Mouse (Mus musculus): ENCODE results near the gene Cacna1d. TPM values are rescaled to one million over a fixed set of nuclear protein-coding genes. Genes with fewer than 3 reads are reported as not detected.

The Cacna1d gene
- total RNA-seq, 2 experiments from 2014 or later: 43.1 to 59.1 TPM

GRCm38 (mm10) chr14:30473605-30474004 is 17.6 kb downstream of the Cacna1d start:
- intact Hi-C loops (cut with DNase I): no loop called here
- DNase-seq (ENCODE audit: low spot score in 2 of 2): no peak

GRCm38 (mm10) chr14:30463312-30463711 is 27.9 kb downstream of the Cacna1d start:
- DNase-seq (ENCODE audit: low spot score in 2 of 2): peak in 1 of 2 experiments; percentile 35
- intact Hi-C loops (cut with DNase I): no loop called here

GRCm38 (mm10) chr14:30459891-30460523 is 31.2 kb downstream of the Cacna1d start:
- intact Hi-C loops (cut with DNase I): loop anchor here (1.0 to 5.0 kb wide), 3 partner anchors 93 to 323 kb away; no protein-coding TSS in a partner anchor
- peak; percentile 85 to 91 for DNase-seq (ENCODE audit: low spot score in 2 of 2)

- DNase-seq (ENCODE audit: low spot score in 2 of 2): no peak
- intact Hi-C loops (cut with DNase I): loop anchor here (5.0 kb wide), 2 partner anchors 92 to 177 kb away; no protein-coding TSS in a partner anchor
Observed at GRCm38 (mm10) chr14:30458820-30459219, 32.4 kb downstream of the Cacna1d start.

- peak; percentile 36 to 83 for DNase-seq (ENCODE audit: low spot score in 2 of 2)
- intact Hi-C loops (cut with DNase I): loop anchor here (1.0 to 5.0 kb wide), 4 partner anchors 91 to 333 kb away; no protein-coding TSS in a partner anchor
Observed at GRCm38 (mm10) chr14:30457897-30458296, 33.4 kb downstream of the Cacna1d start.

- intact Hi-C loops (cut with DNase I): loop anchor here (1.0 to 5.0 kb wide), 4 partner anchors 90 to 332 kb away; no protein-coding TSS in a partner anchor
- peak; percentile 49 to 87 for DNase-seq (ENCODE audit: low spot score in 2 of 2)
Observed at GRCm38 (mm10) chr14:30457436-30457835, 33.8 kb downstream of the Cacna1d start.

GRCm38 (mm10) chr14:30455801-30456595 is 35.3 kb downstream of the Cacna1d start:
- intact Hi-C loops (cut with DNase I): loop anchor here (2.0 to 5.0 kb wide), 3 partner anchors 89 to 174 kb away; no protein-coding TSS in a partner anchor
- DNase-seq (ENCODE audit: low spot score in 2 of 2): no peak

- no peak for DNase-seq (ENCODE audit: low spot score in 2 of 2)
- intact Hi-C loops (cut with DNase I): no loop called here
Observed at GRCm38 (mm10) chr14:30439915-30440314, 51.3 kb downstream of the Cacna1d start.

GRCm38 (mm10) chr14:30435316-30435715 is 55.9 kb downstream of the Cacna1d start:
- intact Hi-C loops (cut with DNase I): no loop called here
- DNase-seq (ENCODE audit: low spot score in 2 of 2): no peak

GRCm38 (mm10) chr14:30430446-30430845 is 60.8 kb downstream of the Cacna1d start:
- DNase-seq (ENCODE audit: low spot score in 2 of 2): no peak
- intact Hi-C loops (cut with DNase I): no loop called here

GRCm38 (mm10) chr14:30430026-30430425 is 61.2 kb downstream of the Cacna1d start:
- DNase-seq (ENCODE audit: low spot score in 2 of 2): no peak
- intact Hi-C loops (cut with DNase I): no loop called here

GRCm38 (mm10) chr14:30429606-30430005 is 61.6 kb downstream of the Cacna1d start:
- intact Hi-C loops (cut with DNase I): no loop called here
- no peak for DNase-seq (ENCODE audit: low spot score in 2 of 2)

GRCm38 (mm10) chr14:30428757-30429156 is 62.5 kb downstream of the Cacna1d start:
- DNase-seq (ENCODE audit: low spot score in 2 of 2): no peak
- intact Hi-C loops (cut with DNase I): no loop called here

- DNase-seq (ENCODE audit: low spot score in 2 of 2): no peak
- intact Hi-C loops (cut with DNase I): no loop called here
Observed at GRCm38 (mm10) chr14:30425876-30426275, 65.4 kb downstream of the Cacna1d start.

GRCm38 (mm10) chr14:30425175-30425574 is 66.1 kb downstream of the Cacna1d start:
- DNase-seq (ENCODE audit: low spot score in 2 of 2): no peak
- intact Hi-C loops (cut with DNase I): no loop called here

- DNase-seq (ENCODE audit: low spot score in 2 of 2): no peak
- intact Hi-C loops (cut with DNase I): no loop called here
Observed at GRCm38 (mm10) chr14:30424638-30425037, 66.6 kb downstream of the Cacna1d start.

GRCm38 (mm10) chr14:30422376-30423140 is 68.7 kb downstream of the Cacna1d start:
- peak in 1 of 2 experiments; percentile 6 for DNase-seq (ENCODE audit: low spot score in 2 of 2)
- intact Hi-C loops (cut with DNase I): no loop called here

- intact Hi-C loops (cut with DNase I): no loop called here
Observed at GRCm38 (mm10) chr14:30419458-30419857, 71.8 kb downstream of the Cacna1d start.

GRCm38 (mm10) chr14:30419046-30419445 is 72.2 kb downstream of the Cacna1d start:
- intact Hi-C loops (cut with DNase I): no loop called here
- no peak for DNase-seq (ENCODE audit: low spot score in 2 of 2)

More at GRCm38 (mm10) chr14:30419458-30419857, 71.8 kb downstream of the Cacna1d start:
- no peak for DNase-seq (ENCODE audit: low spot score in 2 of 2)

GRCm38 (mm10) chr14:30415830-30416229 is 75.4 kb downstream of the Cacna1d start:
- no peak for DNase-seq (ENCODE audit: low spot score in 2 of 2)
- intact Hi-C loops (cut with DNase I): no loop called here
